Mouse (Mus musculus) small intestine, adult 2 months (tissue): Measurements from ENCODE around the gene Hcar1.

Source experiments
- CTCF ChIP-seq: fragments of 200-500 bp; IDR thresholded peaks from 2 replicates; pipeline ENCODE4 v1.5.1; 2012; ENCODE audit warnings: low read depth, mild to moderate bottlenecking, control low read depth, inconsistent platforms, low read length, moderate library complexity, mixed read lengths; ENCODE audit not compliant: insufficient replicate concordance, insufficient read length; ENCODE audit errors: extremely low read depth
- POLR2A ChIP-seq: fragments of 200-500 bp; IDR thresholded peaks from 2 replicates; pipeline ENCODE4 v1.6.1; 2012; ENCODE audit warnings: low read depth, mild to moderate bottlenecking, control low read depth, inconsistent platforms, low read length, moderate library complexity

DNA sequence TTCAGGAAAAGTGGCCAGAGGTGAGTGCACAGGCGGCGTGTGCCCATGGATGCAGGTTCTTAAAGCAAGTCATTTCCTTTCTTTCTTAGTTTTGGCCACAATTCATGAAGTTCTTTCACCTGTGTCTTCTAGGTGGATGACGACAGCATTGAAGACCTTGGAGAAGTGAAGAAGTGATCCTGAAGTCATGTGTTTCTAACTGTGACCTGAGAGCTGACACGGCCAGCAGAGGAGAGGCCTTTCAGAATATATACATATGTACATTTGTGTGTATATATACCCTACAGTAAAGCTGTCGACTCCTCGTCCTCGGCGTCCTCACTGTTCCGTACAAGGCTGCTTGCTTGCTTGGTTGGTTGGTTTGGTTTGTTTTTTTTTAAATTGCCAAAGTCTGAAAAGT, 47.3 kb upstream of the Hcar1 start, which contains the start of gene Gm43518:
- TF ChIP-seq POLR2A (no peak), CTCF (no peak)
